Mouse (Mus musculus): ENCODE data around the gene Trmt1.
"Not testable (repeated sequence)": the region's sequence is repeated elsewhere in the genome, so short reads cannot be mapped to it uniquely, and the experiment has no call there.

Gene Trmt1

GRCm38 (mm10) chr8:84659936-84660818, 25.9 kb upstream of the Trmt1 start:
- DNase-seq (ENCODE audit: low spot score in 2 of 2): no peak

GRCm38 (mm10) chr8:84660819-84661457, 25.2 kb upstream of the Trmt1 start:
- DNase-seq (ENCODE audit: low spot score in 2 of 2): no peak

GRCm38 (mm10) chr8:84661458-84661871, 24.6 kb upstream of the Trmt1 start:
- peak in 1 of 2 experiments; percentile 59 for DNase-seq (ENCODE audit: low spot score in 2 of 2)

- DNase-seq (ENCODE audit: low spot score in 2 of 2): no peak
These were observed 24.0 kb upstream of the Trmt1 start for GRCm38 (mm10) chr8:84661961-84662571.

- DNase-seq (ENCODE audit: low spot score in 2 of 2): peak; percentile 88 to 96
These were observed 23.5 kb upstream of the Trmt1 start, which contains the start of gene Ier2 for GRCm38 (mm10) chr8:84662581-84663065. Gene Ier2 (minus strand): TSS chr8:84662852.

GRCm38 (mm10) chr8:84663483-84664327, 22.4 kb upstream of the Trmt1 start:
- DNase-seq (ENCODE audit: low spot score in 2 of 2): peak; percentile 91 to 97

- DNase-seq (ENCODE audit: low spot score in 2 of 2): peak in 1 of 2 experiments; percentile 84
These were observed 21.3 kb upstream of the Trmt1 start for GRCm38 (mm10) chr8:84664566-84665384.

- DNase-seq (ENCODE audit: low spot score in 2 of 2): no peak
These were observed 20.7 kb upstream of the Trmt1 start for GRCm38 (mm10) chr8:84665385-84665893.

GRCm38 (mm10) chr8:84668081-84668480, 18.0 kb upstream of the Trmt1 start:
- DNase-seq (ENCODE audit: low spot score in 2 of 2): no peak

GRCm38 (mm10) chr8:84668731-84669485, 17.2 kb upstream of the Trmt1 start:
- no peak for DNase-seq (ENCODE audit: low spot score in 2 of 2)

- DNase-seq (ENCODE audit: low spot score in 2 of 2): not testable (repeated sequence)
These were observed 15.7 kb upstream of the Trmt1 start for GRCm38 (mm10) chr8:84670295-84671006.

- no peak for DNase-seq (ENCODE audit: low spot score in 2 of 2)
These were observed 8.8 kb upstream of the Trmt1 start for GRCm38 (mm10) chr8:84677305-84677704.

GRCm38 (mm10) chr8:84681476-84681875, 4.6 kb upstream of the Trmt1 start:
- DNase-seq (ENCODE audit: low spot score in 2 of 2): no peak

GRCm38 (mm10) chr8:84682257-84682656, 3.9 kb upstream of the Trmt1 start:
- no peak for DNase-seq (ENCODE audit: low spot score in 2 of 2)

- no peak for DNase-seq (ENCODE audit: low spot score in 2 of 2)
These were observed 1.6 kb upstream of the Trmt1 start for GRCm38 (mm10) chr8:84684537-84684936.

- no peak for DNase-seq (ENCODE audit: low spot score in 2 of 2)
These were observed 1.0 kb downstream of the Trmt1 start for GRCm38 (mm10) chr8:84687003-84687704.

GRCm38 (mm10) chr8:84687705-84688100, 1.6 kb downstream of the Trmt1 start, which contains the start of gene Nacc1:
Gene Nacc1 (minus strand): TSS chr8:84687862.
- DNase-seq (ENCODE audit: low spot score in 2 of 2): peak; percentile 58 to 77
